Mouse (Mus musculus): ENCODE measurements around the gene Ddr1.

DNA sequence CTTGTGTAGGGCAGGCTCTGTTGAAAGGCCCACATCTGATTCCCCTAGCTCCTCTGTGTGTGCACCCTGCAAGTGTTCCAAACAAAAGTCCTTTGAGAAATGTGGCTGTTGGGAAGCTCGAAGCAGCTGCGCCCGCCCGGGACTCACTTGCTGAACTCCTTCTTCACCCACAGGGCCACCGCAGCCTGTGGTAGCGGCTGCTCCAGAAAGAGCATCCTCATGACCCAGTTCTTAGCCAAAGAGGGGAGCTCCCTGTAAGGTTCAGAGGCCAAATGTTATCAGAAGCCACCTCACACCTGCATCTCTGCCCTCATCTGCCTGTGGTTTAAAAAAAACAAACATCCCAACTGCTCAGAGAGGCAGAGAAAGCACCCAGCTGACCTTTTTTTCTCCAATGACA, 32.6 kb downstream of the Ddr1 start:
- no peak for TF ChIP-seq TCF12 (IDR thresholded peaks at IDR 0.05; ENCODE audit: insufficient read depth, poor library complexity, severe bottlenecking)
- no peak for TF ChIP-seq USF1 (IDR thresholded peaks at IDR 0.05; ENCODE audit: low read depth)
- no peak for TF ChIP-seq MYOG (IDR thresholded peaks at IDR 0.05; ENCODE audit: control insufficient read depth in 1 of 3, insufficient read depth in 1 of 3, insufficient read length in 2 of 3, low read depth in 2 of 3)
- no peak for TF ChIP-seq POLR2A (IDR thresholded peaks at IDR 0.05; ENCODE audit: insufficient read length, low read depth)
- no peak for TF ChIP-seq MAX (IDR thresholded peaks at IDR 0.05; ENCODE audit: low read depth)
- no peak for TF ChIP-seq MYOD1 (IDR thresholded peaks at IDR 0.05; ENCODE audit: control insufficient read depth in 1 of 3, insufficient read length in 2 of 3, low read depth in 2 of 3)
- TF ChIP-seq REST (IDR thresholded peaks at IDR 0.05; ENCODE audit: insufficient read depth, insufficient read length) = no peak
